Mouse (Mus musculus) stomach, embryonic 16.5 days (tissue): Measurements from ENCODE around the gene Atxn7l3. TPM values are rescaled to one million over a fixed set of nuclear protein-coding genes. Genes with fewer than 3 reads are reported as not detected.

ENCODE experiments used
- ATAC-seq: fragments of 200-750 bp; cut with Nextera tagmentation; 2 replicates; pipeline ENCODE4 v1.8.0; 2017; ENCODE audit warnings: moderate number of reproducible peaks, moderate TSS enrichment; ENCODE audit not compliant: insufficient read depth, low FRiP score
- H3K27ac ChIP-seq: fragments of 300-500 bp; sonication (generic); 2 replicates; pipeline ENCODE4 v1.5.1; 2014; ENCODE audit warnings: low read length
- H3K27me3 ChIP-seq: fragments of 300-500 bp; sonication (generic); 2 replicates; pipeline ENCODE4 v1.6.1; 2014; ENCODE audit warnings: low read length, control low read depth, mixed read lengths; ENCODE audit not compliant: control insufficient read depth, insufficient read depth
- H3K36me3 ChIP-seq: fragments of 300-500 bp; sonication (generic); 2 replicates; pipeline ENCODE4 v1.6.1; 2014; ENCODE audit warnings: low read length; ENCODE audit not compliant: control insufficient read depth, insufficient read depth
- H3K4me1 ChIP-seq: fragments of 300-500 bp; sonication (generic); 2 replicates; pipeline ENCODE4 v1.6.1; 2014; ENCODE audit warnings: low read length, control low read depth, mixed read lengths; ENCODE audit not compliant: control insufficient read depth, insufficient read depth
- H3K4me2 ChIP-seq: fragments of 300-500 bp; sonication (generic); 2 replicates; pipeline ENCODE4 v1.6.1; 2014; ENCODE audit warnings: low read depth, low read length, mixed read lengths
- H3K4me3 ChIP-seq: fragments of 300-500 bp; sonication (generic); replicated peaks from 2 replicates; pipeline ENCODE4 v1.5.1; 2014; ENCODE audit warnings: mild to moderate bottlenecking, low read length
- H3K9ac ChIP-seq: fragments of 300-500 bp; sonication (generic); 2 replicates; pipeline ENCODE4 v1.6.1; 2014; ENCODE audit warnings: low read length
- H3K9me3 ChIP-seq: fragments of 300-500 bp; sonication (generic); replicated peaks from 2 replicates; pipeline ENCODE4 v1.6.1; 2016; ENCODE audit warnings: low read length, control low read depth; ENCODE audit not compliant: control insufficient read depth
- WGBS: fragments of 180-500 bp; shearing (Covaris S2); extraction: QIAGEN DNeasy Blood & Tissue Kit; methylation state at CpG from one replicate; pipeline ENCODE4 v1.1.7; 2014; 5-methylcytosine and 5-hydroxymethylcytosine counted together
- polyA plus RNA-seq: library from polyadenylated mRNA; unstranded; fragments of >200 nt; fragmentation: Nextera tagmentation; extraction: Ambion mirVana; gene quantifications from 2 replicates; pipeline ENCODE4 v1.2.1, GENCODE M21; 2015

Gene Atxn7l3
- polyA plus RNA-seq, 1 experiment from 2014 or later = 12.2 TPM

GRCm38 (mm10) chr11:102305359-102305758 is 8.9 kb upstream of the Atxn7l3 start:
- Histone ChIP-seq H3K9me3 (no peaks in the 10 kb centered on the region), H3K27ac (no peak overlapping the region), H3K27me3 (no peaks in the 10 kb centered on the region), H3K4me1 (peaks cover 18% of the 10 kb centered on the region), H3K4me3 (no peak overlapping the region), H3K9ac (no peak overlapping the region), H3K4me2 (no peak overlapping the region), H3K36me3 (peaks cover 18% of the 10 kb centered on the region)
- WGBS = 57% methylated on average over 3 of the region's 3 CpGs
- no peak for ATAC-seq

- no peak for ATAC-seq
Measured at GRCm38 (mm10) chr11:102304141-102304540, 7.7 kb upstream of the Atxn7l3 start.

GRCm38 (mm10) chr11:102299839-102300238 is 3.4 kb upstream of the Atxn7l3 start:
- H3K9ac ChIP-seq = no peak overlapping the region
- H3K4me1 ChIP-seq = peaks cover 14% of the 10 kb centered on the region; the same call in 1 of the 2 replicates
- H3K27ac ChIP-seq = no peak overlapping the region
- H3K27me3 ChIP-seq = no peaks in the 10 kb centered on the region
- H3K4me3 ChIP-seq = no peak overlapping the region
- H3K9me3 ChIP-seq = no peaks in the 10 kb centered on the region; the same call in 1 of the 2 replicates
- H3K36me3 ChIP-seq = no peaks in the 10 kb centered on the region
- no peak for ATAC-seq
- WGBS = 11% methylated on average over 1 of the region's 1 CpGs
- no peak overlapping the region for H3K4me2 ChIP-seq

More at GRCm38 (mm10) chr11:102304141-102304540, 7.7 kb upstream of the Atxn7l3 start:
- no peak overlapping the region for H3K4me3 ChIP-seq
- H3K4me1 ChIP-seq = peaks cover 6% of the 10 kb centered on the region
- no peak overlapping the region for H3K27ac ChIP-seq
- 31% methylated on average over 2 of the region's 2 CpGs for WGBS
- no peak overlapping the region for H3K4me2 ChIP-seq
- peaks cover 18% of the 10 kb centered on the region for H3K36me3 ChIP-seq
- no peaks in the 10 kb centered on the region; the same call in 1 of the 2 replicates for H3K9me3 ChIP-seq
- H3K9ac ChIP-seq = 0 out of 2 replicates have a peak overlapping the region, but pooled peaks have one; percentile 5
- no peaks in the 10 kb centered on the region for H3K27me3 ChIP-seq

GRCm38 (mm10) chr11:102297577-102298556 is 1.4 kb upstream of the Atxn7l3 start:
- peak; percentile 5; the same call in 1 of the 2 replicates for ATAC-seq

GRCm38 (mm10) chr11:102295598-102296471 is 596 bp downstream of the Atxn7l3 start:
- Histone ChIP-seq H3K4me2 (peak overlapping the region; percentile 75), H3K36me3 (peaks cover 8% of the 10 kb centered on the region; the same call in 1 of the 2 replicates), H3K9me3 (no peaks in the 10 kb centered on the region; the same call in 1 of the 2 replicates), H3K4me1 (peaks cover 20% of the 10 kb centered on the region; the same call in 1 of the 2 replicates), H3K4me3 (peak overlapping the region; percentile 88), H3K27ac (peak overlapping the region; percentile 99), H3K9ac (peak overlapping the region; percentile 97), H3K27me3 (no peaks in the 10 kb centered on the region)
- under 1% methylated on average over 56 of the region's 73 CpGs for WGBS
- ATAC-seq = peak; percentile 39

More at GRCm38 (mm10) chr11:102297577-102298556, 1.4 kb upstream of the Atxn7l3 start:
- peak overlapping the region; percentile 75 for H3K9ac ChIP-seq
- no peaks in the 10 kb centered on the region for H3K27me3 ChIP-seq
- H3K4me1 ChIP-seq = peaks cover 20% of the 10 kb centered on the region; the same call in 1 of the 2 replicates
- no peaks in the 10 kb centered on the region; the same call in 1 of the 2 replicates for H3K9me3 ChIP-seq
- 22% methylated on average over 27 of the region's 27 CpGs for WGBS
- H3K4me3 ChIP-seq = peak overlapping the region; percentile 88
- H3K4me2 ChIP-seq = peak overlapping the region; percentile 83
- no peaks in the 10 kb centered on the region for H3K36me3 ChIP-seq
- H3K27ac ChIP-seq = peak overlapping the region; percentile 98

- peaks cover 20% of the 10 kb centered on the region; the same call in 1 of the 2 replicates for H3K4me1 ChIP-seq
- ATAC-seq = no peak
- H3K9ac ChIP-seq = peak overlapping the region; percentile 97
- H3K27ac ChIP-seq = peak overlapping the region; percentile 99
- peak overlapping the region; percentile 88 for H3K4me3 ChIP-seq
- WGBS = 55% methylated on average over 12 of the region's 12 CpGs
- peak overlapping the region; percentile 75 for H3K4me2 ChIP-seq
- peaks cover 8% of the 10 kb centered on the region; the same call in 1 of the 2 replicates for H3K36me3 ChIP-seq
- H3K27me3 ChIP-seq = no peaks in the 10 kb centered on the region
- H3K9me3 ChIP-seq = no peaks in the 10 kb centered on the region; the same call in 1 of the 2 replicates
Measured at GRCm38 (mm10) chr11:102294887-102295597, 1.4 kb downstream of the Atxn7l3 start.

- Histone ChIP-seq H3K9me3 (no peaks in the 10 kb centered on the region), H3K9ac (peak overlapping the region; percentile 97; the same call in 1 of the 2 replicates), H3K36me3 (peaks cover 8% of the 10 kb centered on the region; the same call in 1 of the 2 replicates), H3K4me2 (peak overlapping the region; percentile 75), H3K4me3 (no peak overlapping the region), H3K27ac (no peak overlapping the region; the same call in 1 of the 2 replicates), H3K27me3 (no peaks in the 10 kb centered on the region), H3K4me1 (peaks cover 20% of the 10 kb centered on the region; the same call in 1 of the 2 replicates)
- WGBS = 61% methylated on average over 5 of the region's 5 CpGs
- no peak for ATAC-seq
Measured at GRCm38 (mm10) chr11:102294416-102294815, 2.0 kb downstream of the Atxn7l3 start.

GRCm38 (mm10) chr11:102293971-102294370 is 2.5 kb downstream of the Atxn7l3 start:
- no peak overlapping the region for H3K4me3 ChIP-seq
- peaks cover 20% of the 10 kb centered on the region; the same call in 1 of the 2 replicates for H3K4me1 ChIP-seq
- 92% methylated on average over 13 of the region's 13 CpGs for WGBS
- no peak for ATAC-seq
- H3K27ac ChIP-seq = no peak overlapping the region
- H3K27me3 ChIP-seq = no peaks in the 10 kb centered on the region
- peaks cover 8% of the 10 kb centered on the region; the same call in 1 of the 2 replicates for H3K36me3 ChIP-seq
- no peaks in the 10 kb centered on the region for H3K9me3 ChIP-seq
- H3K9ac ChIP-seq = 0 out of 2 replicates have a peak overlapping the region, but pooled peaks have one; percentile 97
- no peak overlapping the region for H3K4me2 ChIP-seq
